Mouse (Mus musculus) liver, embryonic 12.5 days (tissue): Measurements from ENCODE around the gene Myof. TPM values are rescaled to one million over a fixed set of nuclear protein-coding genes. Genes with fewer than 3 reads are reported as not detected.

Source experiments
- ATAC-seq: fragments of 200-750 bp; cut with Nextera tagmentation; 2 replicates; pipeline ENCODE4 v1.8.0; 2017; ENCODE audit warnings: moderate number of reproducible peaks, mild to moderate bottlenecking, moderate library complexity
- H3K27ac ChIP-seq: fragments of 300-500 bp; sonication (generic); 2 replicates; pipeline ENCODE4 v1.5.1; 2016; ENCODE audit warnings: mild to moderate bottlenecking
- H3K27me3 ChIP-seq: fragments of 300-500 bp; sonication (generic); replicated peaks from 2 replicates; pipeline ENCODE4 v1.6.1; 2016; ENCODE audit warnings: mild to moderate bottlenecking, moderate library complexity
- H3K36me3 ChIP-seq: fragments of 300-500 bp; sonication (generic); 2 replicates; pipeline ENCODE4 v1.6.1; 2016; ENCODE audit warnings: mild to moderate bottlenecking, moderate library complexity
- H3K4me1 ChIP-seq: fragments of 300-500 bp; sonication (generic); 2 replicates; pipeline ENCODE4 v1.6.1; 2016
- H3K4me2 ChIP-seq: fragments of 300-500 bp; sonication (generic); 2 replicates; pipeline ENCODE4 v1.6.1; 2016; ENCODE audit warnings: mild to moderate bottlenecking, moderate library complexity
- H3K4me3 ChIP-seq: fragments of 300-500 bp; sonication (generic); 2 replicates; pipeline ENCODE4 v1.5.1; 2016; ENCODE audit warnings: mild to moderate bottlenecking, moderate library complexity
- H3K9ac ChIP-seq: fragments of 300-500 bp; sonication (generic); 2 replicates; pipeline ENCODE4 v1.6.1; 2016; ENCODE audit warnings: mild to moderate bottlenecking, moderate library complexity
- H3K9me3 ChIP-seq: fragments of 300-500 bp; sonication (generic); replicated peaks from 2 replicates; pipeline ENCODE4 v1.6.1; 2016; ENCODE audit warnings: mild to moderate bottlenecking, moderate library complexity
- WGBS: fragments of 180-500 bp; shearing (Covaris S2); methylation state at CpG from one replicate; pipeline ENCODE4 v1.1.7; 2016; ENCODE audit not compliant: insufficient replicate concordance; 5-methylcytosine and 5-hydroxymethylcytosine counted together
- polyA plus RNA-seq: library from polyadenylated mRNA; unstranded; fragments of >200 nt; fragmentation: Nextera tagmentation; extraction: Ambion mirVana; gene quantifications from 2 replicates; pipeline ENCODE4 v1.2.1, GENCODE M21; 2016

Gene Myof
- polyA plus RNA-seq, 1 experiment from 2014 or later: 0.66 TPM

GRCm38 (mm10) chr19:37991399-37992183 lies 51.8 kb downstream of the Myof start:
- H3K27ac ChIP-seq: no peak overlapping the region
- no peak overlapping the region for H3K9ac ChIP-seq
- 44% methylated on average over 7 of the region's 7 CpGs for WGBS
- H3K4me1 ChIP-seq: no peaks in the 10 kb centered on the region
- H3K36me3 ChIP-seq: no peaks in the 10 kb centered on the region
- no peaks in the 10 kb centered on the region for H3K27me3 ChIP-seq
- no peak for ATAC-seq
- H3K9me3 ChIP-seq: no peaks in the 10 kb centered on the region
- H3K4me2 ChIP-seq: no peak overlapping the region
- no peak overlapping the region for H3K4me3 ChIP-seq

- 59% methylated on average over 2 of the region's 2 CpGs for WGBS
- no peaks in the 10 kb centered on the region for H3K36me3 ChIP-seq
- H3K9ac ChIP-seq: no peak overlapping the region
- H3K27ac ChIP-seq: no peak overlapping the region
- no peaks in the 10 kb centered on the region for H3K4me1 ChIP-seq
- no peak overlapping the region for H3K4me2 ChIP-seq
- no peak overlapping the region for H3K4me3 ChIP-seq
- no peaks in the 10 kb centered on the region for H3K27me3 ChIP-seq
- H3K9me3 ChIP-seq: no peaks in the 10 kb centered on the region
- no peak for ATAC-seq
Measured at GRCm38 (mm10) chr19:37989971-37990370, 53.4 kb downstream of the Myof start.

- Histone ChIP-seq H3K4me1 (no peaks in the 10 kb centered on the region), H3K36me3 (no peaks in the 10 kb centered on the region), H3K9ac (no peak overlapping the region), H3K4me3 (no peak overlapping the region), H3K27ac (no peak overlapping the region), H3K27me3 (no peaks in the 10 kb centered on the region), H3K9me3 (no peaks in the 10 kb centered on the region), H3K4me2 (no peak overlapping the region)
- WGBS: 68% methylated on average over 4 of the region's 4 CpGs
- no peak for ATAC-seq
Measured at GRCm38 (mm10) chr19:37988156-37988555, 55.2 kb downstream of the Myof start.

GRCm38 (mm10) chr19:37985730-37986129 lies 57.6 kb downstream of the Myof start:
- WGBS: 76% methylated on average over 16 of the region's 16 CpGs
- no peaks in the 10 kb centered on the region for H3K36me3 ChIP-seq
- H3K27ac ChIP-seq: no peak overlapping the region
- H3K4me1 ChIP-seq: no peaks in the 10 kb centered on the region
- H3K9me3 ChIP-seq: no peaks in the 10 kb centered on the region
- no peak overlapping the region for H3K4me3 ChIP-seq
- H3K27me3 ChIP-seq: no peaks in the 10 kb centered on the region
- no peak for ATAC-seq
- H3K9ac ChIP-seq: no peak overlapping the region
- no peak overlapping the region for H3K4me2 ChIP-seq

GRCm38 (mm10) chr19:37975951-37976350 lies 67.4 kb downstream of the Myof start:
- Histone ChIP-seq H3K4me1 (no peaks in the 10 kb centered on the region), H3K27me3 (no peaks in the 10 kb centered on the region), H3K36me3 (no peaks in the 10 kb centered on the region), H3K27ac (no peak overlapping the region), H3K9ac (no peak overlapping the region), H3K4me2 (no peak overlapping the region), H3K9me3 (no peaks in the 10 kb centered on the region), H3K4me3 (no peak overlapping the region)
- WGBS: 72% methylated on average over 5 of the region's 5 CpGs
- no peak for ATAC-seq

GRCm38 (mm10) chr19:37970571-37970970 lies 72.8 kb downstream of the Myof start:
- WGBS: 76% methylated on average over 4 of the region's 4 CpGs
- no peaks in the 10 kb centered on the region for H3K9me3 ChIP-seq
- no peaks in the 10 kb centered on the region for H3K36me3 ChIP-seq
- H3K4me1 ChIP-seq: no peaks in the 10 kb centered on the region
- no peak overlapping the region for H3K27ac ChIP-seq
- H3K4me3 ChIP-seq: no peak overlapping the region
- no peaks in the 10 kb centered on the region for H3K27me3 ChIP-seq
- H3K9ac ChIP-seq: no peak overlapping the region
- H3K4me2 ChIP-seq: no peak overlapping the region
- no peak for ATAC-seq

- Histone ChIP-seq H3K36me3 (no peaks in the 10 kb centered on the region), H3K9ac (no peak overlapping the region), H3K4me1 (no peaks in the 10 kb centered on the region), H3K4me3 (no peak overlapping the region), H3K9me3 (no peaks in the 10 kb centered on the region), H3K27me3 (no peaks in the 10 kb centered on the region), H3K4me2 (no peak overlapping the region), H3K27ac (no peak overlapping the region)
- WGBS: 69% methylated on average over 5 of the region's 5 CpGs
- ATAC-seq: no peak
Measured at GRCm38 (mm10) chr19:37970004-37970403, 73.4 kb downstream of the Myof start.

- whole genome bisulfite sequencing: 39% methylated on average over 4 of the region's 4 CpGs
- H3K4me2 ChIP-seq: no peak overlapping the region
- no peaks in the 10 kb centered on the region for H3K36me3 ChIP-seq
- no peak for ATAC-seq
- no peaks in the 10 kb centered on the region for H3K4me1 ChIP-seq
- no peak overlapping the region for H3K4me3 ChIP-seq
- no peaks in the 10 kb centered on the region for H3K9me3 ChIP-seq
- H3K27me3 ChIP-seq: no peaks in the 10 kb centered on the region
- H3K27ac ChIP-seq: no peak overlapping the region
- H3K9ac ChIP-seq: no peak overlapping the region
Measured at GRCm38 (mm10) chr19:37965828-37966227, 77.5 kb downstream of the Myof start.

- no peaks in the 10 kb centered on the region for H3K9me3 ChIP-seq
- H3K27ac ChIP-seq: no peak overlapping the region
- H3K4me1 ChIP-seq: no peaks in the 10 kb centered on the region
- no peak overlapping the region for H3K9ac ChIP-seq
- no peak overlapping the region for H3K4me2 ChIP-seq
- no peak for ATAC-seq
- H3K36me3 ChIP-seq: no peaks in the 10 kb centered on the region
- WGBS: 46% methylated on average over 5 of the region's 5 CpGs
- no peaks in the 10 kb centered on the region for H3K27me3 ChIP-seq
- H3K4me3 ChIP-seq: no peak overlapping the region
Measured at GRCm38 (mm10) chr19:37963421-37963820, 80.0 kb downstream of the Myof start.

GRCm38 (mm10) chr19:37960791-37961190 lies 82.6 kb downstream of the Myof start:
- Histone ChIP-seq H3K36me3 (no peaks in the 10 kb centered on the region), H3K27ac (no peak overlapping the region), H3K9me3 (no peaks in the 10 kb centered on the region), H3K9ac (no peak overlapping the region), H3K27me3 (no peaks in the 10 kb centered on the region), H3K4me2 (no peak overlapping the region), H3K4me3 (no peak overlapping the region), H3K4me1 (no peaks in the 10 kb centered on the region)
- ATAC-seq: no peak
- 86% methylated on average over 9 of the region's 9 CpGs for WGBS

GRCm38 (mm10) chr19:37959543-37960215 lies 83.7 kb downstream of the Myof start:
- no peak overlapping the region for H3K27ac ChIP-seq
- H3K9me3 ChIP-seq: no peaks in the 10 kb centered on the region
- ATAC-seq: no peak
- H3K4me2 ChIP-seq: no peak overlapping the region
- 52% methylated on average over 10 of the region's 10 CpGs for WGBS
- no peaks in the 10 kb centered on the region for H3K4me1 ChIP-seq
- H3K4me3 ChIP-seq: no peak overlapping the region
- H3K9ac ChIP-seq: no peak overlapping the region
- H3K36me3 ChIP-seq: no peaks in the 10 kb centered on the region
- no peaks in the 10 kb centered on the region for H3K27me3 ChIP-seq

GRCm38 (mm10) chr19:37959076-37959475 lies 84.3 kb downstream of the Myof start:
- Histone ChIP-seq H3K9me3 (no peaks in the 10 kb centered on the region), H3K4me2 (no peak overlapping the region), H3K27ac (no peak overlapping the region), H3K4me3 (no peak overlapping the region), H3K9ac (no peak overlapping the region), H3K4me1 (no peaks in the 10 kb centered on the region), H3K27me3 (no peaks in the 10 kb centered on the region; the same call in 1 of the 2 replicates), H3K36me3 (no peaks in the 10 kb centered on the region)
- ATAC-seq: no peak
- WGBS: 56% methylated on average over 6 of the region's 6 CpGs
